Mouse (Mus musculus) spleen, adult 2 months (tissue): ENCODE measurements around the gene Dhrs2. TPM values are rescaled to one million over a fixed set of nuclear protein-coding genes. Genes with fewer than 3 reads are reported as not detected.

Experiments used
- DNase-seq, 2 experiments: peaks; one replicate each; pipeline versions ENCODE4 v3.0.0 to v3.0.0-alpha.2; 2012 to 2021; ENCODE audit warnings: low spot score in 2 of 2, low read depth in 1 of 2
- H3K27ac ChIP-seq: fragments of 200-500 bp; 2 replicates; pipeline ENCODE4 v1.5.1; 2012; ENCODE audit warnings: low read length, inconsistent platforms; ENCODE audit not compliant: insufficient read depth
- H3K27me3 ChIP-seq: fragments of 200-500 bp; 2 replicates; pipeline ENCODE4 v1.6.1; 2012; ENCODE audit warnings: mild to moderate bottlenecking, moderate library complexity, low read length, inconsistent platforms; ENCODE audit not compliant: control insufficient read depth, insufficient read depth
- H3K36me3 ChIP-seq: fragments of 200-500 bp; 2 replicates; pipeline ENCODE4 v1.6.1; 2012; ENCODE audit warnings: mild to moderate bottlenecking, low read length, inconsistent platforms; ENCODE audit not compliant: control insufficient read depth, insufficient read depth
- H3K4me1 ChIP-seq: fragments of 200-500 bp; 2 replicates; pipeline ENCODE4 v1.6.1; 2011; ENCODE audit warnings: inconsistent platforms; ENCODE audit not compliant: control insufficient read depth, insufficient read depth, insufficient read length
- H3K4me3 ChIP-seq: fragments of 200-500 bp; 2 replicates; pipeline ENCODE4 v1.5.1; 2011; ENCODE audit warnings: mild to moderate bottlenecking, inconsistent platforms; ENCODE audit not compliant: insufficient read depth, insufficient read length; ENCODE audit errors: extremely low read depth
- CTCF ChIP-seq: fragments of 200-500 bp; IDR thresholded peaks from 2 replicates; pipeline ENCODE4 v1.5.1; 2011; ENCODE audit warnings: mild to moderate bottlenecking, inconsistent platforms; ENCODE audit not compliant: insufficient read depth, insufficient read length, insufficient replicate concordance; ENCODE audit errors: extremely low read depth
- POLR2A ChIP-seq: fragments of 200-500 bp; IDR thresholded peaks from 2 replicates; pipeline ENCODE4 v1.6.1; 2011; ENCODE audit warnings: low read depth, low read length, inconsistent platforms
- WGBS: fragments of 180-500 bp; shearing (Covaris S2); methylation state at CpG from one replicate; pipeline ENCODE4 v1.1.7; 2018; 5-methylcytosine and 5-hydroxymethylcytosine counted together
- polyA plus RNA-seq: library from polyadenylated mRNA; depleted of rRNA; stranded (reverse); fragments of >200 nt; gene quantifications from 2 replicates; pipeline ENCODE4 v1.2.3, GENCODE M21; 2012; rRNA removed

Dhrs2 gene
- not detected in 2 replicates for polyA plus RNA-seq

GRCm38 (mm10) chr14:55221707-55222106 lies at the start of gene Dhrs2:
Gene Dhrs2, plus strand, starts transcription at chr14:55222007.
- Histone ChIP-seq H3K27me3 (no peaks in the 10 kb centered on the region), H3K4me3 (no peak within 1 kb of the TSS), H3K4me1 (no peaks in the 10 kb centered on the region), H3K36me3 (no peaks in the 10 kb centered on the region), H3K27ac (no peak within 1 kb of the TSS)
- TF ChIP-seq CTCF (no peak), POLR2A (no peak)
- DNase-seq: no peak
- 95% methylated on average over 9 of the region's 9 CpGs for WGBS

- DNase-seq: no peak
- Histone ChIP-seq H3K27me3 (no peaks in the 10 kb centered on the region), H3K4me3 (no peak overlapping the region), H3K4me1 (no peaks in the 10 kb centered on the region), H3K36me3 (no peaks in the 10 kb centered on the region), H3K27ac (no peak overlapping the region)
- 76% methylated on average over 6 of the region's 6 CpGs for WGBS
- TF ChIP-seq CTCF (no peak), POLR2A (no peak)
Measured at GRCm38 (mm10) chr14:55174164-55174563, 47.6 kb upstream of the Dhrs2 start.

- peak in 1 of 2 experiments; percentile 38 for DNase-seq
- no peak overlapping the region for H3K4me3 ChIP-seq
- no peak for TF ChIP-seq POLR2A
- peak; percentile 77; the same call in 1 of the 2 replicates for TF ChIP-seq CTCF
- 34% methylated on average over 5 of the region's 5 CpGs for WGBS
- no peaks in the 10 kb centered on the region for H3K27me3 ChIP-seq
- no peaks in the 10 kb centered on the region for H3K4me1 ChIP-seq
- H3K27ac ChIP-seq: no peak overlapping the region
- H3K36me3 ChIP-seq: no peaks in the 10 kb centered on the region
Measured at GRCm38 (mm10) chr14:55177274-55177673, 44.5 kb upstream of the Dhrs2 start.

GRCm38 (mm10) chr14:55180951-55181350 lies 40.9 kb upstream of the Dhrs2 start:
- Histone ChIP-seq H3K36me3 (no peaks in the 10 kb centered on the region), H3K4me3 (no peak overlapping the region), H3K27ac (no peak overlapping the region), H3K27me3 (no peaks in the 10 kb centered on the region), H3K4me1 (no peaks in the 10 kb centered on the region)
- DNase-seq: no peak
- WGBS: 78% methylated on average over 3 of the region's 3 CpGs
- TF ChIP-seq CTCF: no peak
- TF ChIP-seq POLR2A: no peak

- DNase-seq: no peak
- Histone ChIP-seq H3K27ac (no peak overlapping the region), H3K27me3 (no peaks in the 10 kb centered on the region), H3K36me3 (no peaks in the 10 kb centered on the region), H3K4me1 (no peaks in the 10 kb centered on the region), H3K4me3 (no peak overlapping the region)
- TF ChIP-seq POLR2A (no peak), CTCF (no peak)
- 87% methylated on average over 3 of the region's 3 CpGs for WGBS
Measured at GRCm38 (mm10) chr14:55183231-55183630, 38.6 kb upstream of the Dhrs2 start.

- no peak for TF ChIP-seq CTCF
- TF ChIP-seq POLR2A: no peak
- 94% methylated on average over 3 of the region's 3 CpGs for WGBS
- Histone ChIP-seq H3K27ac (no peak overlapping the region), H3K4me3 (no peak overlapping the region), H3K36me3 (no peaks in the 10 kb centered on the region), H3K27me3 (no peaks in the 10 kb centered on the region), H3K4me1 (no peaks in the 10 kb centered on the region)
- no peak for DNase-seq
Measured at GRCm38 (mm10) chr14:55184640-55185145, 37.1 kb upstream of the Dhrs2 start.

- WGBS: 13% methylated on average over 4 of the region's 4 CpGs
- H3K4me1 ChIP-seq: peaks cover 2% of the 10 kb centered on the region; the same call in 1 of the 2 replicates
- DNase-seq: no peak
- no peak overlapping the region for H3K27ac ChIP-seq
- no peaks in the 10 kb centered on the region for H3K27me3 ChIP-seq
- no peaks in the 10 kb centered on the region for H3K36me3 ChIP-seq
- no peak for TF ChIP-seq CTCF
- no peak for TF ChIP-seq POLR2A
- H3K4me3 ChIP-seq: no peak overlapping the region
Measured at GRCm38 (mm10) chr14:55188491-55188890, 33.3 kb upstream of the Dhrs2 start.
